Mouse (Mus musculus): ENCODE measurements around the gene Glis1. TPM values are rescaled to one million over a fixed set of nuclear protein-coding genes. Genes with fewer than 3 reads are reported as not detected.

Glis1 gene
- not detected for total RNA-seq (2023)

DNA sequence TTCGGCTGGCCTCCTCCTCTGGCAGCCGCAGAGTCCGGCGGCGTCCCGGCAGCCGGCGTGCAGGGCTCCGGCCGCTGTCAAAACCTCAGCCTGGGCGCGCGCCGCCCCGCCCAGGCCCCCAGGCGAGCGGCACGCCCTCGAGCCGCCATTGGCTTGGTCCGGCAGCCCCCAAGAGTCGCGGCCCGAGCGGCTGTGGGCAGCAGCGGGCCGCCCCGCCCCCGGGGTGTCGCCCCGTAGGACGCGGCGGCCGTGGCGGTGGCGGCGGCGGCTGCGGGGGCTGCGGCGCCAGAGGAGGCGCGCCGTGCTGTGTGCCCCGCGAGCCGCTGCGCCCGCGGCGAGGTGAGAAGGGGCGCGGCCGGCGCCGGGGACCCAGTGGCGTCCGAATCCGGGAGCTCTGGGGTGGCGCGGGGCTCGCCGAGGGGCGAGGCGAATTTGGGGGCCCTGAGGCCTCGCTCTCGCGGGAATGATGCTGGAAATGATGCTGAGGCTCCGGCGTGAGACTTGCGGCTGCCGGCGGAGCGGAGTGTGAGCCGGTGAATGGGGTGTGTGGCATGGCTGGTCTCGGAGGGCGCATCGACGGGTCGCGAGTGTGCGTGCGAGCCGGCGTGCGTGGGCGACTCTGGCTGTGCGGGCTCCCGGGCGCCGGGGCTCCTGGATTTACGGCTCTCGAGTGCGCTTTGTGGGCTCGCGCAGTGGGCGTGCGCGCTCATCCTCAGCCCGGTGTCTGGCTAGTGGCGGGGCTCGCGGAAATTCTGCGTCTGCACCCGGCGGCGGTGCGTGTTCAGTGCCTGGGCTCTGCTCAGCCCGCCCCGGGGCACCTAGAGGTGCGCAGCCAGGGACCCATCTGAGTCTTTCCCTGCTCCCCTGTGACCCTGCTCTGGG is at the start of gene Glis1:
TSS of gene Glis1 (plus strand) at position 236 of the 882 bp plus-strand sequence.

DNA sequence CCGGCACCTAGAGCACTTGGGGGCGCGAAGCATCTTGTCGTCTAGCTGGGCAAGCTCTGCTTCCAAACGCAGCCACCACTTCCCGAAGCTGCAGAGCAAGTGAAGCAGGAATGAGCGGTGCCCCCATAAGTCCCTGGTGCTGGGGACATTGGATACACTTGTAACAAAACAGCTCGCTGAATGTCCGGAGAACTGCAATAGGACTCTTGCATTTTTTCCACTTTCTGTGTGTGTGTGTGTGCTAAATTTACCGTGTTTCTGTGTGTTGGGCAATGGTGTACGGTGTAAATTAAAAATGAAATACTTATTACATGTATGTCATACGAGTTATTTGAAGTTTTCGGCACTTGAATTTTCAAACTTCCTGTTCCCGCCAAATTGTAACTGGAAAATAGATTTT is 249.7 kb downstream of the Glis1 start, which contains the start of gene Dmrtb1:
TSS of gene Dmrtb1 (minus strand) at position 101 of the 400 bp plus-strand sequence.

Other genes starting within 250 kb of the Glis1 start
- 1 to 10 TPM in 1 of 2 experiments, not detected in 1; 1.0 TPM for gene Ldlrad1, start 225.4 kb upstream of the Glis1 start, total RNA-seq (2023)
- 10 to 100 TPM; 51.5 to 53.0 TPM for gene Lrrc42, start 181.1 kb upstream of the Glis1 start, total RNA-seq (2023)
- gene Hspb11, start 181.0 kb upstream of the Glis1 start, total RNA-seq (2023) = 10 to 100 TPM; 32.1 to 41.9 TPM
- gene Dio1, start 127.4 kb upstream of the Glis1 start, total RNA-seq (2023) = not detected
- 10 to 100 TPM; 45.7 to 50.8 TPM for gene Yipf1, start 120.2 kb upstream of the Glis1 start, total RNA-seq (2023)
- gene Ndc1, start 66.8 kb upstream of the Glis1 start, total RNA-seq (2023) = 10 to 100 TPM; 12.2 to 12.8 TPM
- not detected for gene Dmrtb1, start 249.6 kb downstream of the Glis1 start, total RNA-seq (2023)